Mouse (Mus musculus) lung, postnatal 0 days (tissue): ENCODE measurements around the gene Palld.

Experiments used
- CTCF ChIP-seq: IDR thresholded peaks from 2 replicates; pipeline ENCODE4 v1.5.1; 2016; ENCODE audit warnings: antibody characterized with exemption, mild to moderate bottlenecking
- EP300 ChIP-seq: IDR thresholded peaks from 2 replicates; pipeline ENCODE4 v1.6.1; 2016; ENCODE audit warnings: antibody characterized with exemption, mild to moderate bottlenecking, control low read depth

- no peak for TF ChIP-seq CTCF
- no peak for TF ChIP-seq EP300
These were observed 131.2 kb downstream of the Palld start for GRCm38 (mm10) chr8:61771328-61771727.
